8 mouse cellular contexts compared by ENCODE assay signal in the genomic region with DNA sequence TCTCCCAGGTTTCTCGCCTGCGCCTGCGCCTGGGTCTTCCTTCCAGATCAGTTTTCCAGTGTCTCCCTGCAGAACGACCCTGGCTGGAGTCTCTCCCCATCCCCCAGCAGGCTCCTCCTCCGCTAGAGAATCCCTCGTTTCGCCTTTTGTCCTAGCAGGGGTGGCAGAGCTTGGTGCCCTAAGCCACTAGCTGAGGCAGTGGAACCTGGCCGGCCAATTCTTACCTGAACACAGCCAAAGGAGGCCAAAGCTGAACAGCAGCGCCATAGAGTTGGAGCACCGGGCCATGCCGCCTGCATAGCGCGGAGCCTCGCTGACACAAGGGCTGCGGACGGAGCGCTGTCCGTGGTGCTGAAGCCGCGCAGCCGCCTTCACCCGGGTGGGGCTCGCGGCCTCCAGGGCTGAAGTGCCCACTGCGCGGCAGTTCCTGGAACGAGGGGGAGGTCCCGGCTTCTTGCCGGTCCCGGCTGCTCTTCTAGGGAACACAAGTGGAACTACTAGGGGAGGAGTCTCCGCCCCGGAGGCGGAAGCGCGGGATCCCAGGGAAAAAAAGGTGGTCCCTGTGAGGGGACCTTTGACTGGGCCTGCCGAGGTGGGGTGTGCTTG. TPM values are rescaled to one million over a fixed set of nuclear protein-coding genes. Genes with fewer than 3 reads are reported as not detected.
DNase-seq lines count a peak whose midpoint lies in the region; ATAC-seq lines count a peak whose summit lies in the region.

A gene (minus strand): TSS at position 514 of the 606 bp plus-strand sequence.

- H3K9ac ChIP-seq in hindbrain, embryonic 11.5 days (ENCODE audit: low read depth, low read length): peak within 1 kb of the TSS; percentile 68

- H3K4me1 ChIP-seq in hindbrain, embryonic 11.5 days (replicated peaks; ENCODE audit: control insufficient read depth, insufficient read depth, low read length): no peaks in the 10 kb centered on the region; the same call in 1 of the 2 replicates

- no peaks in the 10 kb centered on the region for H3K36me3 ChIP-seq in hindbrain, embryonic 11.5 days (ENCODE audit: control insufficient read depth, insufficient read depth, low read length)

- H3K9me3 ChIP-seq in hindbrain, embryonic 11.5 days (ENCODE audit: control insufficient read depth, low read length): no peaks in the 10 kb centered on the region

- H3K27ac ChIP-seq in hindbrain, embryonic 11.5 days (ENCODE audit: low read depth, low read length): peak within 1 kb of the TSS; percentile 83

- under 1% methylated on average over 36 of the region's 36 CpGs for WGBS in hindbrain, embryonic 11.5 days

- DNase-seq in R1 (ENCODE audit: low read depth, low spot score): peak; percentile 89
- DNase-seq in cerebellum, postnatal 10 days: peak; percentile 82
- DNase-seq in frontal cortex, postnatal 10 days (ENCODE audit: low spot score in 2 of 2): peak; percentile 57 to 68
- peak; percentile 86 for DNase-seq in hindbrain, embryonic 11.5 days (ENCODE audit: low spot score)
- peak; percentile 65 to 67 for DNase-seq in layer of hippocampus, postnatal 14 days (ENCODE audit: low spot score in 2 of 2)
- peak; percentile 88 for DNase-seq in lung, postnatal 14 days
- peak; percentile 75 for DNase-seq in ovary, postnatal 14 days (ENCODE audit: low spot score)
- DNase-seq in thymus, postnatal 25 days: peak; percentile 77

- H3K4me2 ChIP-seq in hindbrain, embryonic 11.5 days (replicated peaks; ENCODE audit: low read depth, low read length): peak within 1 kb of the TSS; percentile 62

- peak within 1 kb of the TSS; percentile 50 for H3K4me3 ChIP-seq in hindbrain, embryonic 11.5 days (ENCODE audit: low read depth, low read length)

- ATAC-seq in hindbrain, embryonic 11.5 days (ENCODE audit: low FRiP score): peak; percentile 71

- no peaks in the 10 kb centered on the region for H3K27me3 ChIP-seq in hindbrain, embryonic 11.5 days (ENCODE audit: control insufficient read depth, insufficient read depth, low read length)

RNA-seq across cellular contexts. Expression of the gene that starts here (rescaled TPM):
- 12.0 and 17.7 TPM in 2 replicates for polyA plus RNA-seq in hindbrain, embryonic 11.5 days (2014; fragmentation: Nextera tagmentation; extraction: Ambion mirVana)
- 10 to 100 TPM; 27.5 to 28.0 TPM for total RNA-seq in layer of hippocampus, postnatal 14 days (2021)

Comparison
In these comparisons a context has a peak if more than half of its experiments do, and no peak if none do; other contexts are left out.
1. Peak in every context shown above with its lines: DNase-seq, ATAC-seq, H3K4me3 ChIP-seq and H3K27ac ChIP-seq.